Mouse (Mus musculus) adrenal gland, postnatal 36 days (tissue): ENCODE data around the gene Gm49352. TPM values are rescaled to one million over a fixed set of nuclear protein-coding genes. Genes with fewer than 3 reads are reported as not detected.
"Not testable (repeated sequence)": the region's sequence is repeated elsewhere in the genome, so short reads cannot be mapped to it uniquely, and the experiment has no call there.

Experiments used
- DNase-seq, 2 experiments: peaks; one replicate each; pipeline ENCODE4 v3.0.0; 2021; ENCODE audit warnings: mixed read lengths in 1 of 2
- long read RNA-seq, 2 experiments: library from polyadenylated mRNA; stranded (forward); transcript quantifications; one replicate each; pipeline ENCODE4 v2.0.0; 2021; ENCODE audit warnings: borderline sequencing depth in 2 of 2
- total RNA-seq, 2 experiments: library from RNA; stranded (reverse); gene quantifications; 2 replicates each; pipeline ENCODE4 v1.2.3; 2021

Gene Gm49352
- not detected for total RNA-seq
- long read RNA-seq, experiment 1 = 0 reads
- long read RNA-seq, experiment 2 = 0 reads

GRCm38 (mm10) chr13:61568074-61568473 is at the start of gene Gm49352:
Gene Gm49352 (minus strand): TSS chr13:61568174.
- DNase-seq = not testable (repeated sequence)

GRCm38 (mm10) chr13:61570027-61570426 is 2.1 kb upstream of the Gm49352 start, which contains the start of gene Cts3:
Gene Cts3 (minus strand): TSS chr13:61570127.
- no peak for DNase-seq

GRCm38 (mm10) chr13:61541631-61542030 is 26.3 kb downstream of the Gm49352 start, which contains the start of gene Ctsm:
Gene Ctsm (minus strand): TSS chr13:61541839.
- no peak for DNase-seq

Other genes starting within 250 kb of the Gm49352 start
- gene Cts7, start 210.0 kb downstream of the Gm49352 start, total RNA-seq = not detected
- gene Ctsm, start 26.3 kb downstream of the Gm49352 start, total RNA-seq = not detected
- gene Cts3, start 2.0 kb upstream of the Gm49352 start, total RNA-seq = not detected